Mouse (Mus musculus) limb, embryonic 15.5 days (tissue): ENCODE measurements around the gene Aldh3a2. TPM values are rescaled to one million over a fixed set of nuclear protein-coding genes. Genes with fewer than 3 reads are reported as not detected.

Experiments
- ATAC-seq: fragments of 200-750 bp; cut with Nextera tagmentation; 2 replicates; pipeline ENCODE4 v1.8.0; 2017; ENCODE audit warnings: low read depth, moderate TSS enrichment; ENCODE audit not compliant: insufficient number of reproducible peaks, low FRiP score, low TSS enrichment
- H3K27ac ChIP-seq: fragments of 300-500 bp; sonication (generic); 2 replicates; pipeline ENCODE4 v1.5.1; 2015; ENCODE audit warnings: moderate library complexity, mild to moderate bottlenecking, inconsistent platforms
- H3K27me3 ChIP-seq: fragments of 300-500 bp; sonication (generic); 2 replicates; pipeline ENCODE4 v1.6.1; 2015; ENCODE audit warnings: inconsistent platforms
- H3K36me3 ChIP-seq: fragments of 300-500 bp; sonication (generic); 2 replicates; pipeline ENCODE4 v1.6.1; 2015; ENCODE audit warnings: inconsistent platforms
- H3K4me1 ChIP-seq: fragments of 300-500 bp; sonication (generic); 2 replicates; pipeline ENCODE4 v1.6.1; 2015; ENCODE audit warnings: inconsistent platforms
- H3K4me2 ChIP-seq: fragments of 300-500 bp; sonication (generic); 2 replicates; pipeline ENCODE4 v1.6.1; 2015; ENCODE audit warnings: mild to moderate bottlenecking, inconsistent platforms
- H3K4me3 ChIP-seq: fragments of 300-500 bp; sonication (generic); 2 replicates; pipeline ENCODE4 v1.5.1; 2015; ENCODE audit warnings: mild to moderate bottlenecking, inconsistent platforms
- H3K9ac ChIP-seq: fragments of 300-500 bp; sonication (generic); 2 replicates; pipeline ENCODE4 v1.6.1; 2015; ENCODE audit warnings: inconsistent platforms
- H3K9me3 ChIP-seq: fragments of 300-500 bp; sonication (generic); 2 replicates; pipeline ENCODE4 v1.6.1; 2016; ENCODE audit warnings: inconsistent platforms
- WGBS: fragments of 180-500 bp; shearing (Covaris S2); methylation state at CpG from one replicate; pipeline ENCODE4 v1.1.7; 2015; 5-methylcytosine and 5-hydroxymethylcytosine counted together
- polyA plus RNA-seq: library from polyadenylated mRNA; unstranded; fragments of >200 nt; fragmentation: Nextera tagmentation; extraction: Ambion mirVana; gene quantifications from 2 replicates; pipeline ENCODE4 v1.2.1, GENCODE M21; 2015

The Aldh3a2 gene
- polyA plus RNA-seq, 1 experiment from 2014 or later = 32.8 TPM

DNA sequence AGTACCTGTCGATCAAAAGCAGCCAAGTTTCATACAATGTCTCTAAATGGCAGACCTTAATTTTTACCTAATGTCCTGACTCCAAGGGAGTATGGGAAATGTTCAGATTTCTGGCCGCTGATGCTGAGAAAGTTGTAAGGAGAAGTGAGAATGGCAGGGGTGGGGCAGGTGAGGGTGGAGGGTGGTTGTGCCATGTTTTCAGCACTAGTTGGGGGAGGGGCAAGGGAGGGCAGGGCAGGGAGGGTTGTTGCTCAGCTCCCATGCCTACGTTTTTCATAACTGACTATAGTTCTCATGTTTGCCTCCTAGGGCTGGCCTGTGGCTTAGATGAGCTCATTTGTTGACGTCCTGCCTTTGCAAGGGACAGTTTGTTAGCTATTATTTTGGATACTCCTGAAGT, 41.8 kb downstream of the Aldh3a2 start:
- Histone ChIP-seq H3K36me3 (no peaks in the 10 kb centered on the region), H3K4me3 (no peak overlapping the region), H3K4me1 (peaks cover 3% of the 10 kb centered on the region), H3K4me2 (no peak overlapping the region), H3K9me3 (no peaks in the 10 kb centered on the region), H3K27ac (no peak overlapping the region), H3K27me3 (no peaks in the 10 kb centered on the region), H3K9ac (no peak overlapping the region)
- WGBS = 73% methylated on average over 4 of the region's 4 CpGs
- no peak for ATAC-seq

DNA sequence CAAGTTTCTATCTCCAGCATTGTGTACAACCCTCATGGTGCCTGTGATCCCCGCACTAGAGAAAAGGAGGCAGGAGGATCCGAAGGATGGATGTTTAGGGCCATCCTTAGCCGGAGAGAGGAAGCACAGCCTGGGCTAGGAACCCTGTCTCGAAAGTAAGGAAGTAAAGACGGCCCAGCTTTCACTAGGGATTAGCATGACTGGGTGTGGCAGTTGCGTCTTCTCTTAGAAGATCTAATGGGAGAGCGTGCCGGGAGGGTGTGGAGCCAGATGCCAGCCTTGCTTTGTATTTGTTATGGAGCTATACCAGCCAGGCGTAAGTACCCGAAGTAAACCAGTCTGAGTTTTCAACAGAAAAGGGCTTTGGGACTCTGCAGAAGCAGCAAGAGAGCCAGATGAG, 42.4 kb downstream of the Aldh3a2 start:
- WGBS = 82% methylated on average over 10 of the region's 10 CpGs
- no peak for ATAC-seq
- H3K27me3 ChIP-seq = no peaks in the 10 kb centered on the region
- no peak overlapping the region for H3K27ac ChIP-seq
- no peaks in the 10 kb centered on the region for H3K9me3 ChIP-seq
- H3K36me3 ChIP-seq = no peaks in the 10 kb centered on the region
- peaks cover 3% of the 10 kb centered on the region for H3K4me1 ChIP-seq
- H3K4me3 ChIP-seq = no peak overlapping the region
- H3K4me2 ChIP-seq = no peak overlapping the region
- no peak overlapping the region for H3K9ac ChIP-seq

DNA sequence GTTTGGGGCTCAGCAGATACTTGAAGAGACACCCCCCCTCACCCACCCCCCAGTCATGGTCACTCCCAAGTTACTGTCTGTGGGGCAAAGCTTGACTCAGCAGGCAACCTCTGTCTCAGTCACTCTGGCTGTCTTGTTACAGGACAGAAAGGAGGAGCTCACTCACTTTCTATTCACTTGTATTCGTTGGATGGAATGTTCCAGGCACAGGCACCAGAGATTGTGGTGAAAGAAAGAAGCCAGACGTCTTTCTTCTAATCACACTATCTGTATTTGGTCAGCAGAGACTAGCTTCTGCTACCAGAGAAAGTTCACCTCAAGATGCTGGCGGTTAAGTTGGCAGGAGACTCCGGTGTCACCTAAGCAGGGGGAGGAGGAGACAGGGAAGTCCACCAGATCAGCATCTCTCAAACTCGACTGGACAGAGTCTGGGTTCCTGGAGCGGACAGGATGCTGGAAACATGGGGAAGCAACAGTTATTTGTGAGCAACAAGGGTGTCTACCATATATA, 43.0 kb downstream of the Aldh3a2 start:
- Histone ChIP-seq H3K4me2 (no peak overlapping the region), H3K4me1 (peaks cover 3% of the 10 kb centered on the region), H3K9me3 (no peaks in the 10 kb centered on the region), H3K36me3 (no peaks in the 10 kb centered on the region), H3K4me3 (no peak overlapping the region), H3K27ac (no peak overlapping the region), H3K27me3 (no peaks in the 10 kb centered on the region), H3K9ac (no peak overlapping the region)
- no peak for ATAC-seq
- WGBS = 76% methylated on average over 6 of the region's 6 CpGs

DNA sequence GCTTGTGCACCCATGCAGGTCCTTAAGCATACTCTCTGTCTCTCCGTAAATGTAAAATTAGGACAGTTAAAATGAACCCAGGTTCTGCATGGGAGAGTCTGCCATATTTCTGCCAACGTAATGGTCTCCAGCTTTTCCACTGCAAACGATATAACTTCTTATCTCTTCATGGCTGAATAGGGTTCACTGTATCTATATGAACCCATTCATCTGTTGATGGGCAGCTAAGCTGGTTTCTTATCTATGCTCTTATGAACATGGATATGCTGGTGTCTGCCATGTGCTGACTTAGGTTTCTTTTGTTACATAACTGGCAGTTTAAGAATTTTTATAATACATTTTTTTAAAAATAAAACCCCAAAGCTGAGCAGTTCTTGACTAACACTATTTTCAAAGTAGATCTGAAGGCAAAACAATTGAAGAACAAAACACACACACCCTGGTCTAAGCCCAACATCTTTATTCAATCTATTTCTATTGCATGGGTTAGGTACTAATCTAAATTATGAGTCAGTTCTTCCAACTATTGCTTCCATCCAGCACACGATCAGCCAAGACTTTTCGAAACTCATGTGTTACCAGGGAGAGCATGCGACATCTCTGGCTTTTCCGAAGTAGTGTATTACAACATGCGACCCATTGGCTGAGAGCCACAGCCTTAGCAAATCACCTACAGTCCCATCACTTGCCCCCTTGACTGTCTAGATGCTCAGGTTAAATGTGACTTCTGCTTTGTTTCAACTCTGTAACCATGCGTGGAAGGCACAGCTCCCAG, 44.1 kb downstream of the Aldh3a2 start:
- Histone ChIP-seq H3K4me2 (no peak overlapping the region), H3K36me3 (no peaks in the 10 kb centered on the region), H3K4me1 (peaks cover 3% of the 10 kb centered on the region), H3K9ac (no peak overlapping the region), H3K4me3 (no peak overlapping the region), H3K9me3 (no peaks in the 10 kb centered on the region), H3K27ac (no peak overlapping the region), H3K27me3 (no peaks in the 10 kb centered on the region)
- ATAC-seq = no peak
- WGBS = 71% methylated on average over 9 of the region's 9 CpGs

DNA sequence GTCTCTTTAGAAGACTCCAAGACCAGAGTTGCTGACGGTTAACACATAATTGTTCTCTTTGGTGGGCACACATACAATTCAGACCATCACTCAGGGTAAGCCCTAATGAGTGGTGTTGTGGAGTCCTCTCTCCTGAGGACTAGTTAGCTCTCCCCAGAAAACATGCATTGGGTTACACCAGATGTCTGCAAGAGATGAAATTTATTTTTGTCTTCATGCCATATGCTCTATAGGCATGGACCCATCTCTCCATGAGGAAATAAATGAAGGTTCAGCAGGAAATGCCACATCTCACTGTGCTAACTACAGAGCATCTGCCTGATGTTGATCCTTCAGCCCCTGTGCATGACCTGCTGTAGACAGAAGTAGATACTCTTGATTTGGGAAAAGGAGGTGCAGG, 45.3 kb downstream of the Aldh3a2 start:
- ATAC-seq = no peak
- Histone ChIP-seq H3K36me3 (no peaks in the 10 kb centered on the region), H3K4me2 (no peak overlapping the region), H3K4me3 (no peak overlapping the region), H3K27me3 (no peaks in the 10 kb centered on the region), H3K27ac (no peak overlapping the region), H3K4me1 (peaks cover 3% of the 10 kb centered on the region), H3K9me3 (no peaks in the 10 kb centered on the region), H3K9ac (no peak overlapping the region)
- WGBS = 52% methylated on average over 1 of the region's 1 CpGs

GRCm38 (mm10) chr11:61220156-61220881, 46.9 kb downstream of the Aldh3a2 start:
- ATAC-seq = no peak
- WGBS = 64% methylated on average over 9 of the region's 9 CpGs
- H3K27ac ChIP-seq = no peak overlapping the region
- no peak overlapping the region for H3K9ac ChIP-seq
- no peak overlapping the region for H3K4me3 ChIP-seq
- H3K27me3 ChIP-seq = no peaks in the 10 kb centered on the region
- no peak overlapping the region for H3K4me2 ChIP-seq
- no peaks in the 10 kb centered on the region for H3K36me3 ChIP-seq
- no peaks in the 10 kb centered on the region for H3K9me3 ChIP-seq
- no peaks in the 10 kb centered on the region for H3K4me1 ChIP-seq

DNA sequence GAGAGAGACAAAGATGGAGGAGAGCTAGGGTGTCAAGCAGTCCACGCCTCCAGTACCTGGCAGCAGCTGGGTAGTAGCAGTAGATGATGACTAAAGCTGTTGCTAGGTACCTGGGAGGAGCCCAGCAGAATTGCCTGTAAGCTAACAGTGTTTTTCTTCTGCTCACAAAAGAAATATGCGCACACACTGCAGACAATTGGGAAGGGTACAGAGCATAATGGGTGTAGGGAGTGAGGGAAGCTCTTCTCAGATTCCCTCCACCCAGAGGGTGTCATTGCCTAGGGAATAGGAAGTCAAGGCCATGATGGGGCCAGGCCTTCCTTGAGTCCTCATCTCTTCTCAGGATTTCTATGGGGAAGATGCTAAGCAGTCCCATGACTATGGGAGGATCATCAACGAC, 51.3 kb downstream of the Aldh3a2 start:
- WGBS = 77% methylated on average over 3 of the region's 3 CpGs

GRCm38 (mm10) chr11:61212102-61212501, 55.2 kb downstream of the Aldh3a2 start:
- Histone ChIP-seq H3K36me3 (no peaks in the 10 kb centered on the region), H3K9me3 (no peaks in the 10 kb centered on the region), H3K9ac (no peak overlapping the region), H3K27ac (no peak overlapping the region), H3K4me2 (no peak overlapping the region), H3K4me1 (peaks cover 23% of the 10 kb centered on the region), H3K27me3 (peaks cover 17% of the 10 kb centered on the region; the same call in 1 of the 2 replicates), H3K4me3 (no peak overlapping the region)
- ATAC-seq = no peak
- 37% methylated on average over 20 of the region's 20 CpGs for WGBS

More for the DNA sequence above, 51.3 kb downstream of the Aldh3a2 start:
- Histone ChIP-seq H3K4me1 (peaks cover 7% of the 10 kb centered on the region; the same call in 1 of the 2 replicates), H3K9me3 (no peaks in the 10 kb centered on the region), H3K27ac (no peak overlapping the region), H3K36me3 (no peaks in the 10 kb centered on the region), H3K9ac (no peak overlapping the region), H3K4me2 (no peak overlapping the region), H3K4me3 (no peak overlapping the region), H3K27me3 (peaks cover 17% of the 10 kb centered on the region; the same call in 1 of the 2 replicates)
- ATAC-seq = no peak

- Histone ChIP-seq H3K4me3 (no peak overlapping the region), H3K9me3 (no peaks in the 10 kb centered on the region), H3K27me3 (peaks cover 16% of the 10 kb centered on the region; the same call in 1 of the 2 replicates), H3K27ac (peak overlapping the region; percentile 47; the same call in 1 of the 2 replicates), H3K9ac (no peak overlapping the region), H3K4me2 (no peak overlapping the region), H3K36me3 (no peaks in the 10 kb centered on the region), H3K4me1 (peaks cover 31% of the 10 kb centered on the region)
- no peak for ATAC-seq
- WGBS = 69% methylated on average over 10 of the region's 10 CpGs
Measured at GRCm38 (mm10) chr11:61208316-61208715, 58.9 kb downstream of the Aldh3a2 start.

- H3K36me3 ChIP-seq = no peaks in the 10 kb centered on the region
- no peak within 1 kb of the TSS for H3K4me3 ChIP-seq
- WGBS = 36% methylated on average over 10 of the region's 10 CpGs
- ATAC-seq = no peak
- H3K9ac ChIP-seq = no peak within 1 kb of the TSS
- H3K4me1 ChIP-seq = peaks cover 31% of the 10 kb centered on the region
- no peak within 1 kb of the TSS for H3K4me2 ChIP-seq
- no peaks in the 10 kb centered on the region for H3K9me3 ChIP-seq
- H3K27ac ChIP-seq = peak within 1 kb of the TSS; percentile 47; the same call in 1 of the 2 replicates
- peaks cover 9% of the 10 kb centered on the region; the same call in 1 of the 2 replicates for H3K27me3 ChIP-seq
Measured at GRCm38 (mm10) chr11:61207487-61208246, 59.6 kb downstream of the Aldh3a2 start, which contains the start of gene Aldh3a1. Gene Aldh3a1 (plus strand): TSS chr11:61207537.

DNA sequence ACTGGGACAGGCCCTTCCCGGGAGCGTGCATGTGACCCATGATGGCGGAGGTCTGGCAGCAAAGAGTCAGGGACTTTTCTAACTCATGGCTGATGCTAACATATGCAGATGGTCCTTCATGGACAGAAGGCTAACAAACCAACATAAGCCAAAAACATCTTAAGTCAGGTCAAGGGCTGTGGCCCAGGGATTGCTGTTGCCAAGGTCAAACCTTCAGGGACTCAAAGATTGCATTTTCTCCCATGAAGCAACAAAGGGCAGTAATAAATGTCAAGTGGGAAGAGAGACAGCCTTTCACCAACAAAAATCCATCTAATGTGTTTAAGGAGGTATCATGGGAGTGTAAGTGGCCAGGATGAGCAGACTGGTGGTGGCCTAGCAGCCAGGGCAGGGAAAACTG, 61.1 kb downstream of the Aldh3a2 start:
- no peak overlapping the region for H3K27ac ChIP-seq
- no peaks in the 10 kb centered on the region for H3K36me3 ChIP-seq
- H3K4me2 ChIP-seq = no peak overlapping the region
- no peaks in the 10 kb centered on the region for H3K9me3 ChIP-seq
- no peak overlapping the region for H3K4me3 ChIP-seq
- no peak for ATAC-seq
- no peaks in the 10 kb centered on the region for H3K27me3 ChIP-seq
- H3K9ac ChIP-seq = no peak overlapping the region
- WGBS = 93% methylated on average over 3 of the region's 3 CpGs
- H3K4me1 ChIP-seq = peaks cover 23% of the 10 kb centered on the region
